Mouse (Mus musculus) liver, embryonic 15.5 days (tissue): ENCODE results near the gene Fgf2. TPM values are rescaled to one million over a fixed set of nuclear protein-coding genes. Genes with fewer than 3 reads are reported as not detected.

Experiments used
- ATAC-seq: fragments of 200-750 bp; cut with Nextera tagmentation; 2 replicates; pipeline ENCODE4 v1.8.0; 2017; ENCODE audit warnings: moderate number of reproducible peaks, mild to moderate bottlenecking, moderate library complexity; ENCODE audit not compliant: insufficient read depth
- H3K27ac ChIP-seq: fragments of 300-500 bp; sonication (generic); replicated peaks from 2 replicates; pipeline ENCODE4 v1.5.1; 2015; ENCODE audit warnings: mild to moderate bottlenecking, inconsistent platforms
- H3K27me3 ChIP-seq: fragments of 300-500 bp; sonication (generic); 2 replicates; pipeline ENCODE4 v1.6.1; 2015; ENCODE audit warnings: mild to moderate bottlenecking, inconsistent platforms
- H3K36me3 ChIP-seq: fragments of 300-500 bp; sonication (generic); replicated peaks from 2 replicates; pipeline ENCODE4 v1.6.1; 2015; ENCODE audit warnings: moderate library complexity, mild to moderate bottlenecking, inconsistent platforms
- H3K4me1 ChIP-seq: fragments of 300-500 bp; sonication (generic); replicated peaks from 2 replicates; pipeline ENCODE4 v1.6.1; 2015; ENCODE audit warnings: inconsistent platforms
- H3K4me2 ChIP-seq: fragments of 300-500 bp; sonication (generic); 2 replicates; pipeline ENCODE4 v1.6.1; 2015; ENCODE audit warnings: moderate library complexity, mild to moderate bottlenecking, inconsistent platforms
- H3K4me3 ChIP-seq: fragments of 300-500 bp; sonication (generic); replicated peaks from 2 replicates; pipeline ENCODE4 v1.5.1; 2015; ENCODE audit warnings: mild to moderate bottlenecking, inconsistent platforms
- H3K9ac ChIP-seq: fragments of 300-500 bp; sonication (generic); 2 replicates; pipeline ENCODE4 v1.6.1; 2015; ENCODE audit warnings: moderate library complexity, mild to moderate bottlenecking, inconsistent platforms
- H3K9me3 ChIP-seq: fragments of 300-500 bp; sonication (generic); replicated peaks from 2 replicates; pipeline ENCODE4 v1.6.1; 2016; ENCODE audit warnings: inconsistent platforms
- WGBS: fragments of 180-500 bp; shearing (Covaris S2); methylation state at CpG from one replicate; pipeline ENCODE4 v1.1.7; 2015; ENCODE audit warnings: mixed read lengths; ENCODE audit not compliant: insufficient replicate concordance; 5-methylcytosine and 5-hydroxymethylcytosine counted together
- polyA plus RNA-seq: library from polyadenylated mRNA; unstranded; fragments of >200 nt; fragmentation: Nextera tagmentation; extraction: Ambion mirVana; gene quantifications from 2 replicates; pipeline ENCODE4 v1.2.1, GENCODE M21; 2015

The Fgf2 gene
- polyA plus RNA-seq, 1 experiment from 2014 or later, result 0.14 TPM

- Histone ChIP-seq H3K27me3 (no peaks in the 10 kb centered on the region), H3K4me1 (peaks cover 30% of the 10 kb centered on the region), H3K9ac (peak overlapping the region; percentile 73), H3K4me2 (peak overlapping the region; percentile 96), H3K9me3 (no peaks in the 10 kb centered on the region), H3K4me3 (peak overlapping the region; percentile 83), H3K36me3 (no peaks in the 10 kb centered on the region), H3K27ac (peak overlapping the region; percentile 91)
- WGBS, result under 1% methylated on average over 30 of the region's 30 CpGs
- ATAC-seq, result peak; percentile 29
These were observed 70.9 kb downstream of the Fgf2 start for GRCm38 (mm10) chr3:37418961-37419457.

GRCm38 (mm10) chr3:37419458-37419991 is 71.4 kb downstream of the Fgf2 start, which contains the start of gene Spata5:
Spata5 (plus strand) TSS chr3:37419896.
- H3K27ac ChIP-seq, result peak within 1 kb of the TSS; percentile 91
- no peaks in the 10 kb centered on the region for H3K9me3 ChIP-seq
- under 1% methylated on average over 50 of the region's 50 CpGs for WGBS
- peak within 1 kb of the TSS; percentile 96 for H3K4me2 ChIP-seq
- H3K4me3 ChIP-seq, result peak within 1 kb of the TSS; percentile 83
- H3K9ac ChIP-seq, result peak within 1 kb of the TSS; percentile 81
- peak; percentile 91 for ATAC-seq
- H3K4me1 ChIP-seq, result peaks cover 29% of the 10 kb centered on the region
- H3K36me3 ChIP-seq, result no peaks in the 10 kb centered on the region; the same call in 1 of the 2 replicates
- no peaks in the 10 kb centered on the region for H3K27me3 ChIP-seq

- H3K36me3 ChIP-seq, result peaks cover 5% of the 10 kb centered on the region; the same call in 1 of the 2 replicates
- peak; percentile 78 for ATAC-seq
- H3K27ac ChIP-seq, result peak within 1 kb of the TSS; percentile 91
- peaks cover 27% of the 10 kb centered on the region for H3K4me1 ChIP-seq
- no peaks in the 10 kb centered on the region for H3K9me3 ChIP-seq
- peak within 1 kb of the TSS; percentile 81 for H3K9ac ChIP-seq
- H3K4me2 ChIP-seq, result peak within 1 kb of the TSS; percentile 96
- no peaks in the 10 kb centered on the region for H3K27me3 ChIP-seq
- H3K4me3 ChIP-seq, result peak within 1 kb of the TSS; percentile 83
- under 1% methylated on average over 50 of the region's 50 CpGs for WGBS
These were observed 71.9 kb downstream of the Fgf2 start, which contains the start of gene Nudt6 for GRCm38 (mm10) chr3:37420072-37420471. Nudt6 (minus strand) TSS chr3:37420211.

GRCm38 (mm10) chr3:37420641-37421040 is 72.5 kb downstream of the Fgf2 start:
- 0% methylated on average over 24 of the region's 24 CpGs for WGBS
- H3K36me3 ChIP-seq, result peaks cover 10% of the 10 kb centered on the region

GRCm38 (mm10) chr3:37421179-37421578 is 73.0 kb downstream of the Fgf2 start:
- Histone ChIP-seq H3K27me3 (no peaks in the 10 kb centered on the region), H3K4me2 (peak overlapping the region; percentile 96), H3K36me3 (peaks cover 13% of the 10 kb centered on the region), H3K9me3 (no peaks in the 10 kb centered on the region), H3K4me1 (peaks cover 27% of the 10 kb centered on the region), H3K4me3 (peak overlapping the region; percentile 83), H3K9ac (peak overlapping the region; percentile 81), H3K27ac (peak overlapping the region; percentile 91)
- ATAC-seq, result no peak
- WGBS, result 10% methylated on average over 3 of the region's 3 CpGs

More at GRCm38 (mm10) chr3:37420641-37421040, 72.5 kb downstream of the Fgf2 start:
- Histone ChIP-seq H3K4me3 (peak overlapping the region; percentile 83), H3K27ac (peak overlapping the region; percentile 91), H3K4me1 (peaks cover 27% of the 10 kb centered on the region), H3K27me3 (no peaks in the 10 kb centered on the region), H3K4me2 (peak overlapping the region; percentile 96), H3K9ac (peak overlapping the region; percentile 81), H3K9me3 (no peaks in the 10 kb centered on the region)
- ATAC-seq, result no peak

GRCm38 (mm10) chr3:37426069-37426468 is 77.9 kb downstream of the Fgf2 start:
- Histone ChIP-seq H3K9me3 (no peaks in the 10 kb centered on the region), H3K9ac (no peak overlapping the region), H3K27me3 (no peaks in the 10 kb centered on the region), H3K4me3 (no peak overlapping the region), H3K4me1 (peaks cover 10% of the 10 kb centered on the region), H3K36me3 (peaks cover 32% of the 10 kb centered on the region), H3K27ac (no peak overlapping the region), H3K4me2 (no peak overlapping the region)
- 80% methylated on average over 3 of the region's 3 CpGs for WGBS
- no peak for ATAC-seq

- ATAC-seq, result no peak
- no peak overlapping the region for H3K4me3 ChIP-seq
- no peaks in the 10 kb centered on the region for H3K9me3 ChIP-seq
- H3K36me3 ChIP-seq, result peaks cover 36% of the 10 kb centered on the region
- no peak overlapping the region for H3K27ac ChIP-seq
- no peak overlapping the region for H3K4me2 ChIP-seq
- H3K27me3 ChIP-seq, result no peaks in the 10 kb centered on the region
- H3K4me1 ChIP-seq, result no peaks in the 10 kb centered on the region
- H3K9ac ChIP-seq, result no peak overlapping the region
These were observed 82.2 kb downstream of the Fgf2 start for GRCm38 (mm10) chr3:37430359-37430758.

- H3K4me1 ChIP-seq, result no peaks in the 10 kb centered on the region
- no peaks in the 10 kb centered on the region for H3K9me3 ChIP-seq
- H3K4me2 ChIP-seq, result no peak overlapping the region
- H3K36me3 ChIP-seq, result peaks cover 14% of the 10 kb centered on the region
- H3K4me3 ChIP-seq, result no peak overlapping the region
- WGBS, result 77% methylated on average over 1 of the region's 1 CpGs
- H3K27me3 ChIP-seq, result no peaks in the 10 kb centered on the region
- H3K9ac ChIP-seq, result no peak overlapping the region
- no peak overlapping the region for H3K27ac ChIP-seq
- ATAC-seq, result no peak
These were observed 91.6 kb downstream of the Fgf2 start for GRCm38 (mm10) chr3:37439770-37440169.

- Histone ChIP-seq H3K36me3 (peaks cover 12% of the 10 kb centered on the region), H3K9me3 (no peaks in the 10 kb centered on the region), H3K4me3 (no peak overlapping the region), H3K4me2 (no peak overlapping the region), H3K4me1 (no peaks in the 10 kb centered on the region), H3K27ac (no peak overlapping the region), H3K9ac (no peak overlapping the region), H3K27me3 (no peaks in the 10 kb centered on the region)
- ATAC-seq, result no peak
- WGBS, result 76% methylated on average over 2 of the region's 2 CpGs
These were observed 95.3 kb downstream of the Fgf2 start for GRCm38 (mm10) chr3:37443409-37443808.

GRCm38 (mm10) chr3:37455992-37456391 is 107.8 kb downstream of the Fgf2 start:
- WGBS, result 75% methylated on average over 1 of the region's 1 CpGs
- no peak overlapping the region for H3K27ac ChIP-seq

More at GRCm38 (mm10) chr3:37455992-37456391, 107.8 kb downstream of the Fgf2 start:
- Histone ChIP-seq H3K4me3 (no peak overlapping the region), H3K27me3 (no peaks in the 10 kb centered on the region), H3K36me3 (peaks cover 7% of the 10 kb centered on the region; the same call in 1 of the 2 replicates), H3K4me2 (no peak overlapping the region), H3K9ac (no peak overlapping the region), H3K9me3 (no peaks in the 10 kb centered on the region), H3K4me1 (no peaks in the 10 kb centered on the region)
- ATAC-seq, result no peak
